Mouse (Mus musculus) T-cell, adult 2 months (primary cell): ENCODE measurements around the gene Leprot.
A peak's percentile ranks its signal among the peaks of the same experiment; 100 is the strongest.

Experiments
- DNase-seq: peaks from one replicate; pipeline ENCODE4 v3.0.0; 2022; ENCODE audit warnings: low spot score

Gene Leprot

GRCm38 (mm10) chr4:101647196-101647905 is at the start of gene Leprot:
TSS of gene Leprot (plus strand) at chr4:101647718.
- DNase-seq = peak; percentile 89

GRCm38 (mm10) chr4:101601758-101602157 is 45.8 kb upstream of the Leprot start:
- DNase-seq = no peak

- DNase-seq = no peak
Measured at GRCm38 (mm10) chr4:101603635-101604034, 43.9 kb upstream of the Leprot start.

- no peak for DNase-seq
Measured at GRCm38 (mm10) chr4:101616520-101616919, 31.0 kb upstream of the Leprot start.

- no peak for DNase-seq
Measured at GRCm38 (mm10) chr4:101617742-101618141, 29.8 kb upstream of the Leprot start.

- DNase-seq = no peak
Measured at GRCm38 (mm10) chr4:101620206-101620605, 27.3 kb upstream of the Leprot start.

GRCm38 (mm10) chr4:101621241-101621640 is 26.3 kb upstream of the Leprot start:
- no peak for DNase-seq

GRCm38 (mm10) chr4:101625278-101625677 is 22.2 kb upstream of the Leprot start:
- DNase-seq = no peak

GRCm38 (mm10) chr4:101635596-101635995 is 11.9 kb upstream of the Leprot start:
- DNase-seq = no peak

GRCm38 (mm10) chr4:101637472-101637871 is 10.0 kb upstream of the Leprot start:
- DNase-seq = no peak

GRCm38 (mm10) chr4:101640631-101641030 is 6.9 kb upstream of the Leprot start:
- DNase-seq = no peak

GRCm38 (mm10) chr4:101642708-101643107 is 4.8 kb upstream of the Leprot start:
- no peak for DNase-seq

- no peak for DNase-seq
Measured at GRCm38 (mm10) chr4:101643216-101643615, 4.3 kb upstream of the Leprot start.

- DNase-seq = no peak
Measured at GRCm38 (mm10) chr4:101646857-101647195, 692 bp upstream of the Leprot start.

- DNase-seq = no peak
Measured at GRCm38 (mm10) chr4:101647976-101648642, 591 bp downstream of the Leprot start.

- DNase-seq = no peak
Measured at GRCm38 (mm10) chr4:101648745-101649144, 1.2 kb downstream of the Leprot start.

GRCm38 (mm10) chr4:101650961-101651360 is 3.4 kb downstream of the Leprot start:
- no peak for DNase-seq

- DNase-seq = no peak
Measured at GRCm38 (mm10) chr4:101654256-101654655, 6.7 kb downstream of the Leprot start.

GRCm38 (mm10) chr4:101654788-101655414 is 7.4 kb downstream of the Leprot start:
- no peak for DNase-seq

GRCm38 (mm10) chr4:101655415-101655790 is 7.9 kb downstream of the Leprot start:
- DNase-seq = no peak

- DNase-seq = no peak
Measured at GRCm38 (mm10) chr4:101656056-101656455, 8.5 kb downstream of the Leprot start.

GRCm38 (mm10) chr4:101656956-101657570 is 9.5 kb downstream of the Leprot start:
- no peak for DNase-seq
